Mouse (Mus musculus) forebrain, postnatal 0 days (tissue): Measurements from ENCODE around the gene Atp8a2. TPM values are rescaled to one million over a fixed set of nuclear protein-coding genes. Genes with fewer than 3 reads are reported as not detected.

Source experiments
- ATAC-seq: fragments of 200-750 bp; cut with Nextera tagmentation; 2 replicates; pipeline ENCODE4 v1.8.0; 2017; ENCODE audit warnings: mild to moderate bottlenecking, moderate library complexity
- DNase-seq: peaks from one replicate; pipeline ENCODE4 v3.0.0-alpha.2; 2015
- H3K27ac ChIP-seq: fragments of 300-500 bp; sonication (generic); 2 replicates; pipeline ENCODE4 v1.5.1; 2014; ENCODE audit warnings: low read depth, mild to moderate bottlenecking, antibody characterized with exemption, low read length, moderate library complexity, mixed read lengths
- H3K27me3 ChIP-seq: fragments of 300-500 bp; sonication (generic); 2 replicates; pipeline ENCODE4 v1.6.1; 2014; ENCODE audit warnings: mild to moderate bottlenecking, low read length, mixed read lengths; ENCODE audit not compliant: insufficient read depth
- H3K36me3 ChIP-seq: fragments of 300-500 bp; sonication (generic); 2 replicates; pipeline ENCODE4 v1.6.1; 2014; ENCODE audit warnings: mild to moderate bottlenecking, moderate library complexity; ENCODE audit not compliant: insufficient read depth
- H3K4me1 ChIP-seq: fragments of 300-500 bp; sonication (generic); 2 replicates; pipeline ENCODE4 v1.6.1; 2014; ENCODE audit warnings: antibody characterized with exemption; ENCODE audit not compliant: insufficient read depth
- H3K4me2 ChIP-seq: fragments of 300-500 bp; sonication (generic); 2 replicates; pipeline ENCODE4 v1.6.1; 2014; ENCODE audit warnings: low read depth, mild to moderate bottlenecking, moderate library complexity
- H3K4me3 ChIP-seq: fragments of 300-500 bp; sonication (generic); 2 replicates; pipeline ENCODE4 v1.5.1; 2014; ENCODE audit warnings: low read depth, low read length, mixed read lengths
- H3K9ac ChIP-seq: fragments of 300-500 bp; sonication (generic); 2 replicates; pipeline ENCODE4 v1.6.1; 2014; ENCODE audit warnings: mild to moderate bottlenecking
- H3K9me3 ChIP-seq: fragments of 300-500 bp; sonication (generic); 2 replicates; pipeline ENCODE4 v1.6.1; 2016; ENCODE audit warnings: low read length
- CTCF ChIP-seq: sonication (generic); IDR thresholded peaks from 2 replicates; pipeline ENCODE4 v1.5.1; 2016; ENCODE audit warnings: antibody characterized with exemption, control low read depth, low read depth
- WGBS: fragments of 180-500 bp; shearing (Covaris S2); extraction: QIAGEN DNeasy Blood & Tissue Kit; methylation state at CpG from one replicate; pipeline ENCODE4 v1.1.7; 2014; 5-methylcytosine and 5-hydroxymethylcytosine counted together
- polyA plus RNA-seq: library from polyadenylated mRNA; unstranded; fragments of >200 nt; fragmentation: Nextera tagmentation; extraction: Ambion mirVana; gene quantifications from 2 replicates; pipeline ENCODE4 v1.2.1, GENCODE M21; 2015
- total RNA-seq: library from RNA; depleted of rRNA; stranded (reverse); fragments of >200 nt; gene quantifications from 2 replicates; pipeline ENCODE4 v1.2.3, GENCODE M21; 2014

The Atp8a2 gene
- total and polyA plus RNA-seq, 2 experiments from 2014 or later = 33.6 to 38.0 TPM

DNA sequence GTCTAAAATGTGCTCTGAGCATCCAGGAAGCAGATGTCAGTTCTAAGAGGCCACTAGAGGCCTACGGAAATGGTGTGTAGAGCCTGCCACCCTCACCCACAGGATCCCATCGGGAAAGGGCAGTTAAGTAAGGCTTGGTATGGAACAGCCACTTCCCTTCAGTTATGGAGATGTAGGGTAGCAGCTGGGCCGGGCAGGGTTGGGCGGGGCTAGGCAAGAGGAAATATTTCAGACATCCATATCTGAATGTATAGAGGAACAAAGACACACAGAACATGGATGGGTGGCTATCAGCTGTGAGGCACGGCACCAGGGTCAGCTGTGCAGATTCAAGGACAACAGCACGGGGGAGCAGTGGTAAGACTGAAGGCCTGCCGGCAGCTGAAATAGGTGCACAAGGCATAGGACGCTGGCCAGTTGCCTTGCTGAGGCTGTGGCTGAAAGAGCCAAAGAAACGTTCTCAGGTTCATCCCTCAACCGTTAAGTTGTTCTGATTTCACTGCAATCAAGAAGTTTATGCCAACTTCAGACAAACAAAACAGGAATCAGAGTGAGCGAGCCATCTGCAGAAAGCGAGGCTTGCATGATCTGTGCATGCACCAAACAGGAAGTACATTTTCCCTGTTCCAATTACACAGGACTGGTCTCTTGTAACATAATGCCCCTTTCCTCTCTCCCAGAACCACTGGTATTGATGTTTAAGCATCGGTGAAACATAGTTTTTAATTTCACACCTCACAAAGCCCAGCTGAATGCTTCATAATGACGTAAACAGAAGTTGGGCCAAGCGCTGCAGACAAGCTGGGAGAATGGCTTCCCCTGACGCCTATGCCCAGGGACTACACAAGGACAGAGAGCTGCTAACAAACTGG lies 549.9 kb downstream of the Atp8a2 start:
- no peak for TF ChIP-seq CTCF
- no peaks in the 10 kb centered on the region; the same call in 1 of the 2 replicates for H3K36me3 ChIP-seq

DNA sequence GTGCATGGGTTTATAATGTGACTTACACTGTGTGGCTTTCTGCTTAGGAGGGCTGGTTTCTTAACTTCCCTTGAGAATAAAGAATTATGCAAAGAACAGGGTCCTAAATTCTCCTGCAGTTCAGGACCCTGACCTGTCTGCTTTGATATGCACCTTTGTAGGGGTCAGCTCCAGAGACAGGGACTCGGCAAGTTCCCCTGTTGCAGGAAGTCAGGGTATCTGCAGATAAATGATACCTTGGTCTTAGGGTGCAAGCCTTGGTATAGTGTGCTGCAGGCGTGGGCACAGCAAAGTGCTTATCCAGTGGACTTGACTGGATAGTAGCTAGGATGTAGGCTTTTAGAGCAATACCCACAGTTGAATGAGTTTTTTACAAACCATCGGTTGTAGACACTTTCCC lies 552.1 kb downstream of the Atp8a2 start:
- Histone ChIP-seq H3K9me3 (no peaks in the 10 kb centered on the region), H3K4me1 (no peaks in the 10 kb centered on the region), H3K27ac (no peak overlapping the region), H3K36me3 (no peaks in the 10 kb centered on the region), H3K4me2 (no peak overlapping the region), H3K4me3 (no peak overlapping the region), H3K27me3 (no peaks in the 10 kb centered on the region), H3K9ac (no peak overlapping the region)
- ATAC-seq (no peak), DNase-seq (no peak)
- no peak for TF ChIP-seq CTCF
- 84% methylated on average over 3 of the region's 3 CpGs for WGBS

More for the DNA sequence above, 549.9 kb downstream of the Atp8a2 start:
- no peak overlapping the region for H3K9ac ChIP-seq
- no peak for ATAC-seq
- H3K4me2 ChIP-seq = no peak overlapping the region
- DNase-seq = no peak
- no peak overlapping the region for H3K27ac ChIP-seq
- H3K9me3 ChIP-seq = no peaks in the 10 kb centered on the region
- WGBS = 61% methylated on average over 16 of the region's 16 CpGs
- no peaks in the 10 kb centered on the region for H3K27me3 ChIP-seq
- H3K4me1 ChIP-seq = no peaks in the 10 kb centered on the region
- no peak overlapping the region for H3K4me3 ChIP-seq

DNA sequence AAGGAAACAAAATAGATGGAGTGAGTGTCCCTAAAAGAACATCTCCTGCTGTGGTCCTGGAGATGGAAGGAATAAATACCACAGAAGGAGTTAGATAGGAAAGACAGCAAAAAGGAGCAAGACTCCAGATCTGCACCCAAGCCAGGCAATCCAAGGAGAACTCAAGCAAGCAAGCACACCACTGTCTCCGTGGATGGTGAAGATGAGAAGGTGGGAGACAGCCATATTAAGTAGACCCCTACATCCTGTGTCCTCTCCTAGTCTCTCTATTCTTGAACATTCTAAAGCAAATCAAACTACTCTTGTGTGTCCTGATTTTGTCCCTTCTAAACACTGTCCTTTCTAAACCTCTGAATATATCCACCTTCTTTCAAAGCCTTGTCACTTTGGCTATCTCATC lies 552.8 kb downstream of the Atp8a2 start:
- Histone ChIP-seq H3K27ac (no peak overlapping the region), H3K4me1 (no peaks in the 10 kb centered on the region), H3K27me3 (no peaks in the 10 kb centered on the region), H3K4me3 (no peak overlapping the region), H3K9me3 (no peaks in the 10 kb centered on the region), H3K36me3 (no peaks in the 10 kb centered on the region), H3K4me2 (no peak overlapping the region), H3K9ac (no peak overlapping the region)
- no peak for ATAC-seq
- WGBS = 90% methylated on average over 1 of the region's 1 CpGs
- TF ChIP-seq CTCF = no peak
- no peak for DNase-seq

DNA sequence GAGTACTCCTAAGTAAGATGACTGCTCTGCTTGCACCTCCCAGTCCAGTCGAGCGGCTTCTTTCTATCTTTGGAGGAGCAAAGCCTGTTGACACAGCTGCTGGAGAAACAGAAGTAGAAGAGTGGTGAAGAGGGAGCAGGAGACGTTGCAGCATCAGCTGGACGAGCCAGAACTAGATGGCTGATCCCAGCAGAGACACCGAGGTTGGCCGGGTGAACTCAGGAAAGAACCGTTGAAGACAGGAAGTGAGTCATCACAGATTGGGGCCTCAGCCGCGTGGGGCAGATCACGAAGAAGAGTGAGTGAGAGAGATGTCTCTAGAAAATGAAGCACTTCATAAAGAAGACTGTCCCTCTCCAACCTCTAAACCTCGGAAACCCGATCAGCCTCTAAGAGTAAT lies 553.4 kb downstream of the Atp8a2 start:
- Histone ChIP-seq H3K27ac (no peak overlapping the region), H3K9ac (no peak overlapping the region), H3K36me3 (no peaks in the 10 kb centered on the region), H3K4me3 (no peak overlapping the region), H3K4me2 (no peak overlapping the region), H3K4me1 (no peaks in the 10 kb centered on the region), H3K9me3 (no peaks in the 10 kb centered on the region), H3K27me3 (no peaks in the 10 kb centered on the region)
- 91% methylated on average over 12 of the region's 12 CpGs for WGBS
- TF ChIP-seq CTCF = no peak
- no peak for DNase-seq
- ATAC-seq = no peak

DNA sequence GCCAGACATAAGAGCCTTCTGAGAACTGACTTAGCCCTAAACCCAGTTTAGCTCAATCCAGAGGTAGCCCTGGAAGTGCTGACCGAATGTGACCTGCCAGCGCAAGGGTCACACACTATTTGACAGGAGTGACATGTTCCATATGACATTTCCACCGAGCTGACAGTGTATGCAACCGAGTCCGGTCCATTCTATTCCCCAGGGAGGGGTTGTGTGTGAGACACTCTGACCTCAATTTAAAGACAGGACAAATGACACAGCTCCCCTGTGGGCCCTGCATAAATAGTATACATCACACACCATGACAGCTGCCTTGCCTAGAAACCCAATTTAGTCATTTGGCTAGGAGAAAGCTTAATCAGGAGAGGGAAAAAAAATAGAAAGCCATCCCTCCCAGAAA lies 555.1 kb downstream of the Atp8a2 start:
- Histone ChIP-seq H3K4me1 (no peaks in the 10 kb centered on the region), H3K36me3 (no peaks in the 10 kb centered on the region), H3K27me3 (no peaks in the 10 kb centered on the region), H3K4me3 (no peak overlapping the region), H3K9me3 (no peaks in the 10 kb centered on the region), H3K27ac (no peak overlapping the region), H3K9ac (no peak overlapping the region), H3K4me2 (no peak overlapping the region)
- TF ChIP-seq CTCF = no peak
- no peak for DNase-seq
- ATAC-seq = no peak
- 42% methylated on average over 5 of the region's 5 CpGs for whole genome bisulfite sequencing

DNA sequence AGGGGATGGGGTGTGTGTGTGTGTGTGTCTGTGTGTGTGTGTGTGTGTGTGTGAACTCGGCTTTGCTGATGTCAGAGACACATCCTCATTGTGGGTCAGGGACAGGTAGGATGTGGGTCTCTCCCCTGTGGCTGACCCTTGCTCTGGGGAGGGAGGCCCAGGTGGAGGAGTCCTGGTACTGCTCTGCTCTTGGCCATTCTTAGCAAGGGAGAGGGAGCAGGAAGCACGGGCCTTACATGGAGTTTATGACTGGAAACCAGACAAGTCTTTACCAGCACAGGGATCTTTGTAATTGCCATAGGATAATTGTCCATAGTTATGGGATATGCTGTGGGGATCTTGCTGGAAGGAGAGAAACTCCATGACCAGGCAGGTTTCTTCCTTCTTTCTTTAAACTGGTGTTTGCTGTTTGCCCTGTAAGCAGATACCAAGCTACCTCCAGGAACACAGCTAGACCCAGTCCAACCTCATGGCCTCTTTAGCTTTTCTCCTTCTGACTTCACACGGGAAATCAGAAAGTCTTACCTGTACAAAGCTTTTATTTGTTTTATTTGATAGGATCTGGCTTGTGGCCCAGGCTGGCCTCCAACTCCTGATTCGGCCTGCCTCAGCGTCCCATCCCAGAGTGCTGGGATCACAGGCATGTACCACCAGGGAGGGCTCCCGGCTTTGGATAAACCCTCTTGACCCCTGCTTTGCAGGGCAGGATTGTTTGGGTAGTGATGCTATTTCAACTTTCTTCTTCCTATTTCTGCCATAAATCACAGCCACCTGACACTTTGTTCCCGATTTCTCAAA lies 557.9 kb downstream of the Atp8a2 start:
- H3K9ac ChIP-seq = no peak overlapping the region
- WGBS = 63% methylated on average over 7 of the region's 7 CpGs
- H3K9me3 ChIP-seq = no peaks in the 10 kb centered on the region
- no peak overlapping the region for H3K4me2 ChIP-seq
- no peak overlapping the region for H3K27ac ChIP-seq
- H3K4me3 ChIP-seq = no peak overlapping the region
- DNase-seq (no peak), ATAC-seq (no peak)
- H3K36me3 ChIP-seq = no peaks in the 10 kb centered on the region
- H3K4me1 ChIP-seq = no peaks in the 10 kb centered on the region
- no peaks in the 10 kb centered on the region for H3K27me3 ChIP-seq
- TF ChIP-seq CTCF = no peak

DNA sequence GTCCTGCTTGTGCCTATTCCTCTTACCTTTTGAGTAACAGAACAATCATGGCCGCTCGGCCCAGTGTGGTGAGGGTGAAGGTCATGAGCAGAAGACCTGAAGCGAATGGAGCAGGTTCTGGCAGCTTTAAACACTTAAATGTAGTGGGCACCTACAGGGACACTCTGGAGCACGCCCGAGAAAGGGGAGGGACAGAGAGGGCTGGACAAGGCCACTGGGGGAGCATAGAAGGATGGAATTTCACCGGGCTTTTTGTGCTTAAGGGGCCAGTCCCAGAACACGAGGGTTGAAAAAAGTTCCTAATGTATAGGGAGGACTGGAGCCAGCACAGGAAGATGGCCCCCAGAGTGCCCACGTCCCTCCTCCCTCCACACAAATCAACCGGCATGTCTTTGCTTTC lies 563.0 kb downstream of the Atp8a2 start:
- no peak overlapping the region for H3K27ac ChIP-seq
- TF ChIP-seq CTCF = no peak
- DNase-seq (no peak), ATAC-seq (no peak)
- no peaks in the 10 kb centered on the region for H3K9me3 ChIP-seq
- H3K4me1 ChIP-seq = no peaks in the 10 kb centered on the region
- no peaks in the 10 kb centered on the region for H3K36me3 ChIP-seq
- 68% methylated on average over 9 of the region's 9 CpGs for whole genome bisulfite sequencing
- H3K27me3 ChIP-seq = no peaks in the 10 kb centered on the region
- H3K4me2 ChIP-seq = no peak overlapping the region
- no peak overlapping the region for H3K9ac ChIP-seq
- no peak overlapping the region for H3K4me3 ChIP-seq
